Mouse (Mus musculus) testis, adult 2 months (tissue): ENCODE measurements around the gene Msrb3.

Source experiments
- CTCF ChIP-seq: fragments of 200-500 bp; IDR thresholded peaks from 2 replicates; pipeline ENCODE4 v1.5.1; 2012; ENCODE audit warnings: low read depth, mild to moderate bottlenecking, inconsistent platforms, low read length, moderate library complexity; ENCODE audit not compliant: control insufficient read depth, insufficient read depth, insufficient replicate concordance
- POLR2A ChIP-seq: fragments of 200-500 bp; IDR thresholded peaks from 2 replicates; pipeline ENCODE4 v1.6.1; 2012; ENCODE audit warnings: low read depth, mild to moderate bottlenecking, inconsistent platforms, low read length, moderate library complexity; ENCODE audit not compliant: control insufficient read depth

DNA sequence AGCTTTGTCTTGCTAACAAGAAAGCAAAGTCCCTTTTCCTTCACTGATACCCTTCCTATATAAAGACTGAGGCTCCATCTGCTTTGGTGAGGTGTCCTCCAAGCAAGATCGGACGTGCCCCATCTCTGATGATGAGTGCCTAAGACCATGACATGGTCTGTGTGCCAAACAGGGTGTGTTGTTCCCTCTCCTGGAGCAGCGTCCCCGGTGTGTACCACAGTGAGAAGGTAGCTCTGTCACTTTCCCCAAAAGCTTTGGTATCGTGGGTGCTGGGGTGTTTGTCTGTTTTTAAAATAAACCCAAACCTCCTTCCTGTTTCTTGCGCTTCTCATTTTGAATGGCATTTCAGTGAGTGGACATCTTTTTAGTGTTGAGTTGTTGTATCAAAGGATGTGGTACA is 139.0 kb downstream of the Msrb3 start:
- TF ChIP-seq CTCF (no peak), POLR2A (no peak)
